Mouse (Mus musculus) heart, adult 2 months (tissue): ENCODE measurements around the gene Rhd.

ENCODE experiments used
- CTCF ChIP-seq: fragments of 200-600 bp; IDR thresholded peaks from 2 replicates; pipeline ENCODE4 v1.8.1; 2022; ENCODE audit warnings: antibody characterized with exemption, mild to moderate bottlenecking, moderate library complexity
- EP300 ChIP-seq: fragments of 200-500 bp; IDR thresholded peaks from 2 replicates; pipeline ENCODE4 v1.6.1; 2011; ENCODE audit warnings: low read depth, low read length, control low read depth; ENCODE audit not compliant: insufficient read depth

DNA sequence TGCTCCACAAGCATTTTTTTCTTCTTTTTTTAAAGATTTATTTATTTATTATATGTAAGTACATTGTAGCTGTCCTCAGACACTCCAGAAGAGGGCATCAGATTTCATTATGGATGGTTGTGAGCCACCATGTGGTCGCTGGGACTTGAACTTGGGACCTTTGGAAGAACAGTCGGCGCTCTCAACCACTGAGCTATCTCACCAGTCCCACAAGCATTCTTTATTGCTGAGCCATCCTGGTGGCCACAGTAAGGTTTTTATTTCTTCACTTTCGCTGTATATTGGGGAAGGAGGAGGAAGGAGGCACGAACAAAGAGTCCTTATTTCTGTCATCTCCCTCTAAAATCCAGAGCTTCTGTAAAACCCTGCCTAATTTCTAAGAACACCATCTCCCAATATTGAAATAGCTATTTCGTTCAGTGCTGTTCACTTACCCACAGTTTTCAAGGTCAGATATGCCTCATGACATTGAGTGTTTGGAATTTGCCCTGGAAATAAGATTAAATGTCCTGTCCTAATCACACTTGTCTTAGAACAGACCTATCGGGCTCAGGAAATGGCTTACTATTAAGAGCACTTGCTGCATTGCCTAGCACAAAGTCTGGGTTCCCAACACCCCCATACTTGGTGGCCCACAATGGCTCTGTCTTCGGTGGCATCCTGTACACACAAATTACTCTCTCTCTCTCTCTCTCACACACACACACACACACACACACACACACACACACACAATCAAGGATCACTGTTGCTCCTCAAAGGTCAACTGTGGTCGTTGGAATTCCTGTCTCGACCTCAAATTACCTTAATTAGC, 58.0 kb downstream of the Rhd start:
- no peak for TF ChIP-seq EP300
- TF ChIP-seq CTCF: peak; percentile 29
